Mouse (Mus musculus): ENCODE measurements around the gene Pbx1. TPM values are rescaled to one million over a fixed set of nuclear protein-coding genes. Genes with fewer than 3 reads are reported as not detected.

The Pbx1 gene
- polyA plus RNA-seq, 2 experiments: 26.5 to 48.2 TPM

DNA sequence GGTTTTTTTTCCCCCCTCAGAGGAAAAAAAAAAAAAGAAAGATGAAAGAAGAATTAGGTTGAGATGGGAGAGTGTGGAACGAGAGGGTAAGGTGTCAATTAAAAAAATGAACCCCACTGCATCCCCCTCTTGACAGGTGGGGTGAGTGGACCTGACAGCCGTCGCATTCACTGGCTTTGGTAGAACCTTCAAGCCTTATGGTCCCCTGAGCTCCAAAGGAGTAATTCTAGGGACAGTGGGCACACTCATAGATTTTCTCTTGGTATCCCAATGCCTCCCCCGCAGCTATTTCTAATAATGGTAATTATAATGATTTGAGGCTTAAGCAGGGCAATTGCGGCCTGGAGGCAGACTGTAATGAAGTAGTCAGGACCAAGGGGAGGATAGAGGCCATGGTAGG is 167.0 kb downstream of the Pbx1 start:
- no peaks in the 10 kb centered on the region for H3K27me3 ChIP-seq (ENCODE audit: control insufficient read depth, insufficient read depth, low read length)
- 80% methylated on average over 5 of the region's 5 CpGs for WGBS

GRCm38 (mm10) chr1:168260391-168260790 is 171.7 kb downstream of the Pbx1 start:
- Histone ChIP-seq H3K27me3 (ENCODE audit: control insufficient read depth, insufficient read depth, low read length) (no peaks in the 10 kb centered on the region), H3K9me3 (ENCODE audit: control insufficient read depth, low read length) (no peaks in the 10 kb centered on the region), H3K4me3 (replicated peaks; ENCODE audit: low read length) (no peak overlapping the region), H3K27ac (replicated peaks; ENCODE audit: low read depth, low read length) (no peak overlapping the region), H3K9ac (ENCODE audit: low read depth, low read length, severe bottlenecking) (no peak overlapping the region), H3K36me3 (ENCODE audit: control insufficient read depth, insufficient read depth, low read length) (no peaks in the 10 kb centered on the region), H3K4me2 (replicated peaks; ENCODE audit: low read depth, low read length, severe bottlenecking) (no peak overlapping the region), H3K4me1 (ENCODE audit: control insufficient read depth, insufficient read depth, low read length) (no peaks in the 10 kb centered on the region)
- TF ChIP-seq POLR2A (IDR thresholded peaks at IDR 0.05; ENCODE audit: borderline replicate concordance, extremely low read depth, insufficient read depth, insufficient read length): no peak
- no peak for ATAC-seq (ENCODE audit: low FRiP score, low read depth)
- DNase-seq (ENCODE audit: low spot score): no peak
- WGBS: 85% methylated on average over 3 of the region's 3 CpGs

More for the DNA sequence above, 167.0 kb downstream of the Pbx1 start:
- TF ChIP-seq POLR2A (IDR thresholded peaks at IDR 0.05; ENCODE audit: borderline replicate concordance, extremely low read depth, insufficient read depth, insufficient read length): no peak
- H3K36me3 ChIP-seq (ENCODE audit: control insufficient read depth, insufficient read depth, low read length): no peaks in the 10 kb centered on the region
- no peak for DNase-seq (ENCODE audit: low spot score)
- no peak overlapping the region for H3K27ac ChIP-seq (replicated peaks; ENCODE audit: low read depth, low read length)
- no peak overlapping the region for H3K9ac ChIP-seq (ENCODE audit: low read depth, low read length, severe bottlenecking)
- H3K4me2 ChIP-seq (replicated peaks; ENCODE audit: low read depth, low read length, severe bottlenecking): no peak overlapping the region
- no peaks in the 10 kb centered on the region for H3K9me3 ChIP-seq (ENCODE audit: control insufficient read depth, low read length)
- no peak for ATAC-seq (ENCODE audit: low FRiP score, low read depth)
- H3K4me3 ChIP-seq (replicated peaks; ENCODE audit: low read length): no peak overlapping the region
- H3K4me1 ChIP-seq (ENCODE audit: control insufficient read depth, insufficient read depth, low read length): peaks cover 3% of the 10 kb centered on the region; the same call in 1 of the 2 replicates

- ATAC-seq (ENCODE audit: low FRiP score, low read depth): no peak
These were observed 173.2 kb downstream of the Pbx1 start for GRCm38 (mm10) chr1:168258856-168259255.

GRCm38 (mm10) chr1:168255347-168255908 is 176.6 kb downstream of the Pbx1 start:
- 86% methylated on average over 9 of the region's 9 CpGs for WGBS

More at GRCm38 (mm10) chr1:168258856-168259255, 173.2 kb downstream of the Pbx1 start:
- TF ChIP-seq POLR2A (IDR thresholded peaks at IDR 0.05; ENCODE audit: borderline replicate concordance, extremely low read depth, insufficient read depth, insufficient read length): no peak
- H3K36me3 ChIP-seq (ENCODE audit: control insufficient read depth, insufficient read depth, low read length): no peaks in the 10 kb centered on the region
- WGBS: 63% methylated on average over 7 of the region's 7 CpGs
- no peaks in the 10 kb centered on the region for H3K4me1 ChIP-seq (ENCODE audit: control insufficient read depth, insufficient read depth, low read length)
- no peak overlapping the region for H3K9ac ChIP-seq (ENCODE audit: low read depth, low read length, severe bottlenecking)
- no peak for DNase-seq (ENCODE audit: low spot score)
- no peaks in the 10 kb centered on the region for H3K27me3 ChIP-seq (ENCODE audit: control insufficient read depth, insufficient read depth, low read length)
- H3K4me2 ChIP-seq (replicated peaks; ENCODE audit: low read depth, low read length, severe bottlenecking): no peak overlapping the region
- no peaks in the 10 kb centered on the region for H3K9me3 ChIP-seq (ENCODE audit: control insufficient read depth, low read length)
- no peak overlapping the region for H3K4me3 ChIP-seq (replicated peaks; ENCODE audit: low read length)
- H3K27ac ChIP-seq (replicated peaks; ENCODE audit: low read depth, low read length): no peak overlapping the region

GRCm38 (mm10) chr1:168246968-168247724 is 184.9 kb downstream of the Pbx1 start:
- Histone ChIP-seq H3K4me2 (replicated peaks; ENCODE audit: low read depth, low read length, severe bottlenecking) (no peak overlapping the region; the same call in 1 of the 2 replicates), H3K27ac (replicated peaks; ENCODE audit: low read depth, low read length) (0 out of 2 replicates have a peak overlapping the region, but pooled peaks have one; percentile 38), H3K9ac (ENCODE audit: low read depth, low read length, severe bottlenecking) (no peak overlapping the region), H3K9me3 (ENCODE audit: control insufficient read depth, low read length) (no peaks in the 10 kb centered on the region), H3K4me1 (ENCODE audit: control insufficient read depth, insufficient read depth, low read length) (peaks cover 44% of the 10 kb centered on the region), H3K36me3 (ENCODE audit: control insufficient read depth, insufficient read depth, low read length) (no peaks in the 10 kb centered on the region), H3K4me3 (replicated peaks; ENCODE audit: low read length) (no peak overlapping the region), H3K27me3 (ENCODE audit: control insufficient read depth, insufficient read depth, low read length) (no peaks in the 10 kb centered on the region)
- no peak for ATAC-seq (ENCODE audit: low FRiP score, low read depth)
- TF ChIP-seq POLR2A (IDR thresholded peaks at IDR 0.05; ENCODE audit: borderline replicate concordance, extremely low read depth, insufficient read depth, insufficient read length): no peak
- WGBS: 36% methylated on average over 10 of the region's 10 CpGs
- peak; percentile 45 for DNase-seq (ENCODE audit: low spot score)

More at GRCm38 (mm10) chr1:168255347-168255908, 176.6 kb downstream of the Pbx1 start:
- H3K36me3 ChIP-seq (ENCODE audit: control insufficient read depth, insufficient read depth, low read length): no peaks in the 10 kb centered on the region
- DNase-seq (ENCODE audit: low spot score) (no peak), ATAC-seq (ENCODE audit: low FRiP score, low read depth) (no peak)
- H3K27me3 ChIP-seq (ENCODE audit: control insufficient read depth, insufficient read depth, low read length): no peaks in the 10 kb centered on the region
- no peaks in the 10 kb centered on the region for H3K4me1 ChIP-seq (ENCODE audit: control insufficient read depth, insufficient read depth, low read length)
- no peak for TF ChIP-seq POLR2A (IDR thresholded peaks at IDR 0.05; ENCODE audit: borderline replicate concordance, extremely low read depth, insufficient read depth, insufficient read length)
- no peaks in the 10 kb centered on the region for H3K9me3 ChIP-seq (ENCODE audit: control insufficient read depth, low read length)
- no peak overlapping the region for H3K4me2 ChIP-seq (replicated peaks; ENCODE audit: low read depth, low read length, severe bottlenecking)
- H3K27ac ChIP-seq (replicated peaks; ENCODE audit: low read depth, low read length): no peak overlapping the region
- no peak overlapping the region for H3K4me3 ChIP-seq (replicated peaks; ENCODE audit: low read length)
- H3K9ac ChIP-seq (ENCODE audit: low read depth, low read length, severe bottlenecking): no peak overlapping the region
